ENCODE assay signal across 9 mouse cellular contexts in genomic region chr12:16958851-16959250, GRCm38 (mm10). TPM values are rescaled to one million over a fixed set of nuclear protein-coding genes. Genes with fewer than 3 reads are reported as not detected.
DNase-seq lines count a peak whose midpoint lies in the region; ATAC-seq and TF ChIP-seq lines count a peak whose summit lies in the region.
"Had no signal": no experiment of that assay in that cellular context is flagged by ENCODE, and none has a peak within 500 bp of the region (broad histone marks: within the 10 kb centered on the region; RNA-seq: fewer than 3 reads in every experiment).

No protein-coding gene starts in this region.

- TF ChIP-seq CTCF in intestine, postnatal 0 days (IDR thresholded peaks at IDR 0.05; ENCODE audit: low read depth): peak; percentile 68
- peak; percentile 46; the same call in 1 of the 2 replicates for TF ChIP-seq CTCF in brain, embryonic 14.5 days (IDR thresholded peaks at IDR 0.05; ENCODE audit: borderline replicate concordance, extremely low read depth, insufficient read depth, insufficient read length)
- peak; percentile 68 for TF ChIP-seq CTCF in lung, postnatal 0 days (IDR thresholded peaks at IDR 0.05)

- H3K4me3 ChIP-seq in intestine, postnatal 0 days (ENCODE audit: low read depth, low read length): no peak overlapping the region
- no peak overlapping the region for H3K4me3 ChIP-seq in intestine, embryonic 15.5 days (replicated peaks)
- no peak overlapping the region for H3K4me3 ChIP-seq in lung, postnatal 0 days (ENCODE audit: low read depth, low read length)
- H3K4me3 ChIP-seq: hindbrain, embryonic 13.5 days had no signal

- WGBS in intestine, postnatal 0 days: 80% methylated on average over 1 of the region's 1 CpGs
- 56% methylated on average over 1 of the region's 1 CpGs for WGBS in intestine, embryonic 15.5 days
- 61% methylated on average over 1 of the region's 1 CpGs for WGBS in lung, postnatal 0 days

- TF ChIP-seq POLR2A in brain, embryonic 14.5 days (IDR thresholded peaks at IDR 0.05; ENCODE audit: borderline replicate concordance, extremely low read depth, insufficient read depth, insufficient read length, poor library complexity, severe bottlenecking): no peak

- ATAC-seq in intestine, postnatal 0 days: no peak
- no peak for ATAC-seq in intestine, embryonic 15.5 days
- peak; percentile 42 for ATAC-seq in CD4-positive, CD25-positive, alpha-beta regulatory T cell, adult 4 months
- no peak for ATAC-seq in lung, postnatal 0 days

- H3K27ac ChIP-seq in intestine, postnatal 0 days (ENCODE audit: low read depth, low read length): no peak overlapping the region
- H3K27ac ChIP-seq in intestine, embryonic 15.5 days: no peak overlapping the region
- no peak overlapping the region for H3K27ac ChIP-seq in lung, postnatal 0 days (ENCODE audit: low read length)
- H3K27ac ChIP-seq: hindbrain, embryonic 13.5 days had no signal

- no peaks in the 10 kb centered on the region for H3K9me3 ChIP-seq in intestine, postnatal 0 days (ENCODE audit: control insufficient read depth)
- H3K9me3 ChIP-seq in intestine, embryonic 15.5 days: no peaks in the 10 kb centered on the region
- H3K9me3 ChIP-seq in lung, postnatal 0 days (ENCODE audit: low read length): no peaks in the 10 kb centered on the region
- H3K9me3 ChIP-seq: hindbrain, embryonic 13.5 days had no signal

- peak; percentile 19 for DNase-seq in brain, embryonic 14.5 days (ENCODE audit: low read depth)
- DNase-seq in lung, postnatal 0 days (ENCODE audit: low spot score): peak; percentile 45
- DNase-seq in frontal cortex, postnatal 14 days (ENCODE audit: low spot score in 2 of 2): no peak
- DNase-seq in right cerebral cortex, postnatal 10 days (ENCODE audit: low spot score in 2 of 2): no peak
- DNase-seq in cerebellum, adult 11 months: no peak

- H3K4me2 ChIP-seq in intestine, postnatal 0 days (replicated peaks; ENCODE audit: low read depth): no peak overlapping the region
- no peak overlapping the region for H3K4me2 ChIP-seq in intestine, embryonic 15.5 days (replicated peaks)
- H3K4me2 ChIP-seq in lung, postnatal 0 days (replicated peaks; ENCODE audit: low read depth, low read length): no peak overlapping the region
- H3K4me2 ChIP-seq: hindbrain, embryonic 13.5 days had no signal

- H3K9ac ChIP-seq in intestine, postnatal 0 days (ENCODE audit: low read depth, low read length): no peak overlapping the region
- no peak overlapping the region for H3K9ac ChIP-seq in intestine, embryonic 15.5 days
- no peak overlapping the region for H3K9ac ChIP-seq in lung, postnatal 0 days (replicated peaks; ENCODE audit: low read depth)
- H3K9ac ChIP-seq: hindbrain, embryonic 13.5 days had no signal

- no peaks in the 10 kb centered on the region for H3K27me3 ChIP-seq in intestine, postnatal 0 days (replicated peaks; ENCODE audit: control insufficient read depth, insufficient read depth, low read length)
- no peaks in the 10 kb centered on the region for H3K27me3 ChIP-seq in intestine, embryonic 15.5 days (replicated peaks)
- H3K27me3 ChIP-seq in lung, postnatal 0 days (replicated peaks; ENCODE audit: insufficient read depth, low read length): no peaks in the 10 kb centered on the region
- H3K27me3 ChIP-seq: hindbrain, embryonic 13.5 days had no signal

- H3K36me3 ChIP-seq in intestine, postnatal 0 days (ENCODE audit: control insufficient read depth, insufficient read depth): peaks cover 49% of the 10 kb centered on the region
- peaks cover 17% of the 10 kb centered on the region for H3K36me3 ChIP-seq in intestine, embryonic 15.5 days
- H3K36me3 ChIP-seq in lung, postnatal 0 days (ENCODE audit: insufficient read depth, low read length): peaks cover 13% of the 10 kb centered on the region; the same call in 1 of the 2 replicates

- TF ChIP-seq EP300 in lung, postnatal 0 days (IDR thresholded peaks at IDR 0.05): no peak

- no peaks in the 10 kb centered on the region for H3K4me1 ChIP-seq in intestine, postnatal 0 days (replicated peaks; ENCODE audit: control insufficient read depth, insufficient read depth, low read length)
- H3K4me1 ChIP-seq in intestine, embryonic 15.5 days (replicated peaks): no peaks in the 10 kb centered on the region
- H3K4me1 ChIP-seq in lung, postnatal 0 days (ENCODE audit: insufficient read depth, low read depth, low read length): no peaks in the 10 kb centered on the region
- H3K4me1 ChIP-seq: hindbrain, embryonic 13.5 days had no signal

RNA-seq across cellular contexts. Expression of gene Pqlc3, which starts 41.4 kb away (rescaled TPM):
- polyA plus RNA-seq in intestine, postnatal 0 days (2015; fragmentation: Nextera tagmentation; extraction: Ambion mirVana): 15.9 and 19.2 TPM in 2 replicates
- polyA plus RNA-seq in intestine, embryonic 15.5 days (2015; fragmentation: Nextera tagmentation; extraction: Ambion mirVana): 10.3 and 12.6 TPM in 2 replicates
- polyA plus RNA-seq in CD4-positive, CD25-positive, alpha-beta regulatory T cell, adult 4 months (2017; shearing (Covaris generic)): 10 to 100 TPM; 73.7 to 86.4 TPM
- polyA plus RNA-seq in brain, embryonic 14.5 days (2012; rRNA removed): 1.1 and 1.2 TPM in 2 replicates
- 10.6 and 11.5 TPM in 2 replicates for polyA plus RNA-seq in lung, postnatal 0 days (2015; fragmentation: Nextera tagmentation; extraction: Ambion mirVana)

RNA-seq across cellular contexts. Expression of gene 2410004P03Rik, which starts 52.7 kb away (rescaled TPM):
- polyA plus RNA-seq in intestine, postnatal 0 days (2015; fragmentation: Nextera tagmentation; extraction: Ambion mirVana): 0.12 and 0.18 TPM in 2 replicates
- polyA plus RNA-seq in intestine, embryonic 15.5 days (2015; fragmentation: Nextera tagmentation; extraction: Ambion mirVana): 0.09 and 0.44 TPM in 2 replicates
- polyA plus RNA-seq in CD4-positive, CD25-positive, alpha-beta regulatory T cell, adult 4 months (2017; shearing (Covaris generic)): 1 to 10 TPM; 1.2 to 1.8 TPM
- 1.8 and 2.8 TPM in 2 replicates for polyA plus RNA-seq in brain, embryonic 14.5 days (2012; rRNA removed)
- polyA plus RNA-seq in lung, postnatal 0 days (2015; fragmentation: Nextera tagmentation; extraction: Ambion mirVana): 13.6 and 16.9 TPM in 2 replicates

Comparison
In these comparisons a context has a peak if more than half of its experiments do, and no peak if none do; other contexts are left out.
1. DNase-seq: peak in brain, embryonic 14.5 days (single experiment) and lung, postnatal 0 days (single experiment); none in frontal cortex, postnatal 14 days (0 of 2), right cerebral cortex, postnatal 10 days (0 of 2) and cerebellum, adult 11 months (single experiment).
2. Peak in every context shown above with its lines, with median percentiles within 50 percentile points of each other: CTCF ChIP-seq.